Mouse (Mus musculus): ENCODE data around the gene Mad2l2.
"Not testable (repeated sequence)": the region's sequence is repeated elsewhere in the genome, so short reads cannot be mapped to it uniquely, and the experiment has no call there.

Gene Mad2l2

GRCm38 (mm10) chr4:148174495-148174862 lies 44.3 kb downstream of the Mad2l2 start:
- DNase-seq = no peak

DNA sequence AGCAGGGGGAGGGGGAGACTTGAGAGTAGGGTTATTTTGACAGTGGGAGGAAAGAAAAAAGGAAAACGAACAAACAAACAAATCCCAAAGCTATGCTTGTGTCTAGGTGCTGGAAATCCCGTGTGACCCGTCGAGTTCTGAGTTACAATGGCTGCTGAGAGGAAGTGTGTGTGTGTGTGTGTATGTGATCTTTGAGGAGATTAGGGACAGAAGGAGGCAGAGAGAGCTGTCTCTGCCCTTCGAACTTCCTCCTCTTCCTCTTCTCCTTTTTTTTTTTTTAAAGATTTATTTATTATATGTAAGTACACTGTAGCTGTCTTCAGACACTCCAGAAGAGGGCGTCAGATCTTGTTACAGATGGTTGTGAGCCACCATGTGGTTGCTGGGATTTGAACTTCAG lies 46.4 kb downstream of the Mad2l2 start:
- DNase-seq = not testable (repeated sequence)

DNA sequence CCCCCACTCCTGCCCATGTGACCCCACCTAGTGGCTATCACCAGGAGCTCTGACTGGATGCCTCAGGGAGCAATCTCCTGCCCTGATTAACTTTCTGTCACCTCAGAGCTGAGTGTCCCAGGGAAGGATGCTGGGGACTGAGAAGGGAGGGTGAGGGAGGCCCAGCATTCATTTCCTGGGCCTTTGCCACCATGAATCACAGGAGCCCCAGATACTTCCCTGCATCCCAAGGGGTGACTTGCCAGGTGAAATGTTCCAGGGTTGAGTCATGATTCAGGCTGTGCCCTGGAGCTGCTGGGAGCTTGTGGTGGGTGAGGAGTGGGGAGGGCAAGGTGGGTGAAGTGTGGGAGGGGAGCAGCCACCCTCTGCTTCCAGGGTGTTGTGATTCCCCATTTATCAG lies 47.5 kb downstream of the Mad2l2 start:
- DNase-seq = no peak

DNA sequence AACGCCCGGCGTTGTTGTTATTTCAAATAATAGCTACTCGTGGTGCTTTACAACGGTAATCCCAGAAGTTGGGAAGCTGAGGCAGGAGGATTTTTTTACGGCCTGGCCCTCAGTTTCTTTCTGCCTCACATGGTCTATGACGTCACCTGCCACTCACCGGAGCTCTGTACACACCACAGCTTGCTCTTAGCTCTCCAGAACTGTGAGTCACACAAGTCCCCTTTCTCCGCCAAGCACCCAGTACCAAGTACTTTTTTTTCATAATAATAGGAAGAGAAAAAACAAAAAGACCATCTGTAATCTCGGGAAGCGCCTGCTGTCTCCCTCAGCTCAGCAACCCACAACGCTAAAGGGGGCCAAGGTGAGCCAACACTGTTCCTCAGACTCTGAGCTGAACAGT lies 51.3 kb downstream of the Mad2l2 start:
- no peak for DNase-seq

GRCm38 (mm10) chr4:148182363-148182762 lies 52.2 kb downstream of the Mad2l2 start:
- no peak for DNase-seq

DNA sequence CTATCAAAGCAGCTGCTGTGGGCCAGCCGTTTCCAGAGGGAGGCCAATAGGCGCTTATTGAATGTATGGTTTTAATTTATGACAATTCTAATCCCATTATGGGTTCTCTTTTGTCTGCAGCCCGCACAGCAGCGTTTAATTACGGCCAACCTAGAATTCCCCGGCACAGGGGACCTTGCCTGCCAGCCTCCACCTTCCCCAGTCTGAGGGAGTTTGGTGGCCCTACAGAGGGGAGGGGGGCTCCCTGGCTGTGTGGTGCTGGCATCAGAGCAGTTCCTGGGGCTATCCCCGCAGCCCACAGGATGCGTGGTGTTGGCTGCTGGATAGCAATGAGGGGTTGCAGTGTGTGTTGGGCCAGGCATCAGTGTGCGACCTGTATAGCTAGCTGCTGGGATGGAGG lies 54.4 kb downstream of the Mad2l2 start:
- no peak for DNase-seq

GRCm38 (mm10) chr4:148185819-148186218 lies 55.6 kb downstream of the Mad2l2 start:
- no peak for DNase-seq

DNA sequence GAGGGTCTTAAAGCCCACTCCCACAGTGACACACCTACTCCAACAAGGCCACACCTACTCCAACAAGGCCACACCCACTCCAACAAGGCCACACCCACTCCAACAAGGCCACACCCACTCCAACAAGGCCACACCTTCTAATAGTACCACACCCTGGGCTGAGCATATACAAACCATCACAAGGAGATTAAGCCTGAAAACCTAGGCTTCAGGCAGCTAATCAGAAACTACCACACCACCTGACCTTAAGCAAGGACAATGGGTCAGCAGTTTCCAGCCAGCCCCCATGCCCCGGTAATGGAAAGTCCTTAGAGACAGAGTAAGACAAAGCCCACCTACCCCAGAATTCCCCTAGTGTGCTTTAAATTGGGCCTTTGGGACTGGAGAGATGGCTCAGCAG lies 58.6 kb downstream of the Mad2l2 start:
- not testable (repeated sequence) for DNase-seq

GRCm38 (mm10) chr4:148192707-148193245 lies 62.6 kb downstream of the Mad2l2 start:
- DNase-seq = no peak

- no peak for DNase-seq
Observed at GRCm38 (mm10) chr4:148194400-148194799, 64.2 kb downstream of the Mad2l2 start.
